Mouse (Mus musculus) limb, embryonic 15.5 days (tissue): Measurements from ENCODE around the gene Gm36028. TPM values are rescaled to one million over a fixed set of nuclear protein-coding genes. Genes with fewer than 3 reads are reported as not detected.

Source experiments
- ATAC-seq: fragments of 200-750 bp; cut with Nextera tagmentation; 2 replicates; pipeline ENCODE4 v1.8.0; 2017; ENCODE audit warnings: low read depth, moderate TSS enrichment; ENCODE audit not compliant: insufficient number of reproducible peaks, low FRiP score, low TSS enrichment
- H3K27ac ChIP-seq: fragments of 300-500 bp; sonication (generic); 2 replicates; pipeline ENCODE4 v1.5.1; 2015; ENCODE audit warnings: moderate library complexity, mild to moderate bottlenecking, inconsistent platforms
- H3K27me3 ChIP-seq: fragments of 300-500 bp; sonication (generic); 2 replicates; pipeline ENCODE4 v1.6.1; 2015; ENCODE audit warnings: inconsistent platforms
- H3K36me3 ChIP-seq: fragments of 300-500 bp; sonication (generic); 2 replicates; pipeline ENCODE4 v1.6.1; 2015; ENCODE audit warnings: inconsistent platforms
- H3K4me1 ChIP-seq: fragments of 300-500 bp; sonication (generic); 2 replicates; pipeline ENCODE4 v1.6.1; 2015; ENCODE audit warnings: inconsistent platforms
- H3K4me2 ChIP-seq: fragments of 300-500 bp; sonication (generic); 2 replicates; pipeline ENCODE4 v1.6.1; 2015; ENCODE audit warnings: mild to moderate bottlenecking, inconsistent platforms
- H3K4me3 ChIP-seq: fragments of 300-500 bp; sonication (generic); 2 replicates; pipeline ENCODE4 v1.5.1; 2015; ENCODE audit warnings: mild to moderate bottlenecking, inconsistent platforms
- H3K9ac ChIP-seq: fragments of 300-500 bp; sonication (generic); 2 replicates; pipeline ENCODE4 v1.6.1; 2015; ENCODE audit warnings: inconsistent platforms
- H3K9me3 ChIP-seq: fragments of 300-500 bp; sonication (generic); 2 replicates; pipeline ENCODE4 v1.6.1; 2016; ENCODE audit warnings: inconsistent platforms
- WGBS: fragments of 180-500 bp; shearing (Covaris S2); methylation state at CpG from one replicate; pipeline ENCODE4 v1.1.7; 2015; 5-methylcytosine and 5-hydroxymethylcytosine counted together
- polyA plus RNA-seq: library from polyadenylated mRNA; unstranded; fragments of >200 nt; fragmentation: Nextera tagmentation; extraction: Ambion mirVana; gene quantifications from 2 replicates; pipeline ENCODE4 v1.2.1, GENCODE M21; 2015

The Gm36028 gene
- polyA plus RNA-seq, 1 experiment from 2014 or later: not detected

DNA sequence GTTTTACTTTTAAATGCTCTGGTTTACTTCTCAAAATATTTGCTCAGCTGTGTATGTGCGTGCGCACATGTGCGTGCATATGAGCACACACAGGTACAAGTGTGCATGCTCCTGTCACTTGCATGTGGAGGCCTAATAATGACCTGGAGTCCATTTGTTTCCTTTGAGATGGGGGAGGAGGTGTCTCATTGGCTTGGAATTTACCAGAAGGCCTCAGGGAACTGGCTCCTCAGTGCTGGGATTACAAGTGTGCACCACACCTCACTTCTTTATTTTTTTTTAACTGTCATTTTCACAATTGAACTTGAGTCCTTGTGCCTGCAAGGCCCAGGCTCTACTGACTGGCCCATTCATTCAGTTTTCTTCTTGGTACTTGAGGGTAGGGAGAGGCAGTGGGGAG is 16.5 kb upstream of the Gm36028 start:
- Histone ChIP-seq H3K4me3 (no peak overlapping the region), H3K36me3 (peaks cover 40% of the 10 kb centered on the region), H3K4me1 (peaks cover 4% of the 10 kb centered on the region; the same call in 1 of the 2 replicates), H3K27ac (no peak overlapping the region), H3K4me2 (no peak overlapping the region), H3K9me3 (no peaks in the 10 kb centered on the region), H3K27me3 (no peaks in the 10 kb centered on the region), H3K9ac (no peak overlapping the region)
- WGBS: 98% methylated on average over 3 of the region's 3 CpGs
- ATAC-seq: no peak

DNA sequence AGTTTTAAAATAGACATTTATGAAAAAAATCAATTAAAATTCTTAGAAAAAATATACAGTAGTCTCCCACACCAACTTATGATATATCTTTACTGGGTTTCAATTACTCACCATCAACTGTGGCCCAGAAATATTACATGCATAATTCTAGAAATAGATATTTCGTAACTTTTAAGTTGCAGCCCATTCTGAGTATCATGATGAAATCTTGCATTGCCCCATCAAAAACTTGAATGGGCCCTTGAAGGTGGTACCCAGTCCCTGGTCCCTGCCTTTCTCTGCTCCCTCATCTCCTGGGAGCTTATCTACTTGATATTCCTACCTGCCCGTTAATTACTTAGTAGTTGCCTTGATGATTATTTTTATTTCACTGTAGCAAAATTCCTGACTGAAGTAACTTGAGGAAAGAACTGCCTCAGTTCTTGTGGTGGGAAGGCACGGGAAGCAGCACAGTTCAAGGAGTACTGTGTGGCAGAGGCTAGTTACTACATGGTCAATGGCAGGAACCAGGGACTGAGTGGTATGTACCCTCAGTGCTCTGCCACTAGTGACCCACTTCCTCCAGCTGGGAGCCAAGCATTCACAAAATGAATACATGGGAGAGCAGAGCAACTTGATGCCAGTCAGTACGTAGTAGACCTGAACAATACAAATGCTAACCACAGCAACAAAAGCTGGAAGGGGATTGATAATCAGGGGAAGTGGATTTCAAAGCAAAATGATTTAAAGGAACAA is 13.7 kb upstream of the Gm36028 start:
- no peak overlapping the region for H3K9ac ChIP-seq
- H3K4me3 ChIP-seq: no peak overlapping the region
- WGBS: 88% methylated on average over 4 of the region's 4 CpGs
- H3K27ac ChIP-seq: no peak overlapping the region
- no peak for ATAC-seq
- no peaks in the 10 kb centered on the region for H3K27me3 ChIP-seq
- no peaks in the 10 kb centered on the region for H3K9me3 ChIP-seq
- H3K36me3 ChIP-seq: peaks cover 22% of the 10 kb centered on the region
- no peak overlapping the region for H3K4me2 ChIP-seq
- peaks cover 21% of the 10 kb centered on the region; the same call in 1 of the 2 replicates for H3K4me1 ChIP-seq

DNA sequence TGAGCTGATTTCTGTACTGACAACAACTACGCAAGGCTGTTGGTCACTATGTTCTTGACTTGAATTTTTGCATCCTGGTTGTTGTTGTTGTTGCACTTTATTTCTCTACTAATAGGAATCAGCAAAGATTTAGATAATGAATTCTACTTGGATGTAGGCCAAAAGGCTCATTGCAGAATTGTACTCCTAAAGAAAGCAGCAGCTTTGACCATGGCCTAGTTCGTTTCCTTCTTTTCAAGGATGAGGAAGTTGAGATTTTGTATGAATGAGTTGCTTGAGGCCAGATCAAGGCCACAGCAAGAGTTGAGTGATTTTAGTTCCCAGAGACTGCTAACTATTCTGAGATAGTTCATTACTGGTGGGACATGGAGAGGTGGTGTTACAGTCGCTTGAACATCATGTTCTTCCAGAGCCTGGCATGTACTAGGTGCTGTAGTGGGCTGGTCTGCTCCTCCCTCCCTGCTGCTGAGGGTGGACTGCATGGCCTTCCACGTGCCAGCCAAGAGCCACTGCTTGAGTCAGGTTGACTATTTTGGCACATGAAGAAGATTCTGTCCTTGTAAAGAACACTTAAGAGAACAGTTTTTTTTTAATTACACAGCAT is 10.3 kb upstream of the Gm36028 start:
- peaks cover 26% of the 10 kb centered on the region; the same call in 1 of the 2 replicates for H3K4me1 ChIP-seq
- H3K4me2 ChIP-seq: no peak overlapping the region
- ATAC-seq: no peak
- no peaks in the 10 kb centered on the region for H3K9me3 ChIP-seq
- no peaks in the 10 kb centered on the region for H3K27me3 ChIP-seq
- no peak overlapping the region for H3K9ac ChIP-seq
- 79% methylated on average over 4 of the region's 4 CpGs for WGBS
- no peak overlapping the region for H3K27ac ChIP-seq
- no peak overlapping the region for H3K4me3 ChIP-seq
- H3K36me3 ChIP-seq: 0 out of 2 replicates have a peak, but pooled peaks cover 5% of the 10 kb centered on the region

DNA sequence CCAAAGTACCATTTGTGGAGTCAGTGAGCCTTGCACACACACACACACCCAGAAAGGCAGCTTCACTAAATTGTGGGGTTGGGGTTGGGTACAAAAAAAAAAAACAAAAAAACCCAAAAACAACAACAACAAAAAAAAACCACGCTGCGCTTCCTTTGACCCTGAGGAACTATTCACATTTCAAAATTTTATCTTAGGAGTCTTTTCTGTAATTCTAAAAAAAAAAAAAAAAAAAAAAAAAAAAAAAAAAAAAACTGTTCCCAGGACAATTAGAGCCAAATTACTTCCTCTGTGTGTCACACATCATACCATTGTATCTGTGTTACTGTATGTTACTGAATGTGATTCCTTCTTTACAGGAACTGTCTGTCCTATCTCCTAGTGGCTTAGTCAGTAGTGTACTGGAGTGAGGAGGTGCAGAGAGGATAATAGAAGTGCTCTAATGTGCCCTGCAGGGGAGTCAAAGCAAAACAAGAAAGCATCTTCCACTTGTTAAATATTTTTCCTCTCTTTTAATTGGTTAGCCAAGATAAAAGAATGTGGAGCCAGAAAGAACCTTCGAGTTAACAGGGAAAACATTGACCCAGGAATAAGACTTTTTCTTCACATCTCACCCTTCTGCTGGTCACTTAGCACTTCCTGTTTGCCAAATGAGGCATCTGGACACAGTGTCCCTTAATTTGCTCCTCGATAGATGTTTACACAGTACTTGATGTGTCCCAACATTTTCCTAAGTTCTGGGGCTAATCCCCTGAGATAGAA is 8.7 kb upstream of the Gm36028 start:
- Histone ChIP-seq H3K36me3 (0 out of 2 replicates have a peak, but pooled peaks cover 5% of the 10 kb centered on the region), H3K4me1 (peaks cover 22% of the 10 kb centered on the region; the same call in 1 of the 2 replicates), H3K27ac (peak overlapping the region; percentile 99), H3K4me2 (peak overlapping the region; percentile 76), H3K27me3 (no peaks in the 10 kb centered on the region), H3K9ac (peak overlapping the region; percentile 95), H3K9me3 (no peaks in the 10 kb centered on the region), H3K4me3 (peak overlapping the region; percentile 92)
- ATAC-seq: no peak
- 20% methylated on average over 4 of the region's 4 CpGs for WGBS

DNA sequence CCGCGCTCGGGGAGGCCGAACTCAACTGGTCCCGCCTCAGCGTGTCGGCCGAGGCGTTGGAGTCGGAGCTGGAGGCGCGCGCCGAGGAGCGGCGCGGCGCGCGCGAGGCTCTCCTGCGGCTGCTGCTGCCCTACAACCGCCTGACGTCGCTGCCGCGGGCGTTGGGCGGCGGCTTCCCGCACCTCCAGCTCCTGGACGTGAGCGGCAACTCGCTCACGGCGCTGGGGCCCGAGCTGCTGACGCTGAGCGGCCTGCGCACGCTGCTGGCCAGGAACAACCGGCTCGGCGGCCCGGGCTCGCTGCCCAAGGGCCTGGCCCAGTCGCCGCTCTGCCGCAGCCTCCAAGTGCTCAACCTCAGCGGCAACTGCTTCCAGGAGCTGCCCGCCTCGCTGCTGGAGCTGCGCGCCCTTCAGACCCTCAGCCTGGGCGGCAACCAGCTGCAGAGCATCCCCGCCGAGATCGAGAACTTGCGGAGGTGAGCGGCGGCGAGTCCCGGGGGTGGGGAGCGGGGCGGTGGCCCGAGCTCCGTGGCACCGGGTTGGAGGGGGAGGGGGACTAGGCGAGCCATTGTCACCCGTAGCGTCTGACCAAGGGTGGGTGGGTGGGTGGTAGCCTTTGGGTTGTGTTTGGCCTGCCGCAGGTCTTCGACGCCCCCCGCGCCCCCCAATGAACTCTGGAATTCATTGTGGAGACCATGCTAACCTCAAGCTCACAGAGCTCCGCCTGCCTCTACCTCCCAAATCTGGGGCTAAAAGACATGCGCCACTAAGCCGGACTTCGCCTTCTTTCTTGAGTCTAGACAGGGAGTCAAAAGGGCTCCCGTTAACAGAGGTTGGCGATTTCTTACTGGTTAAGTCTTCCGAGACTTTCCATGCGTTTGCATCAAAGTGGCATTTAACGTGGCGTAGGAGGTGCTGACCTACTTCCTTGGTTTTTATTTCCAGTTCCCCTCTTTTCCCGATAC is 7.8 kb upstream of the Gm36028 start:
- H3K4me2 ChIP-seq: peak overlapping the region; percentile 76
- peak overlapping the region; percentile 95 for H3K9ac ChIP-seq
- H3K9me3 ChIP-seq: no peaks in the 10 kb centered on the region
- peaks cover 21% of the 10 kb centered on the region; the same call in 1 of the 2 replicates for H3K4me1 ChIP-seq
- H3K27ac ChIP-seq: peak overlapping the region; percentile 99
- peak overlapping the region; percentile 92 for H3K4me3 ChIP-seq
- ATAC-seq: peak; percentile 80
- under 1% methylated on average over 82 of the region's 87 CpGs for WGBS
- no peaks in the 10 kb centered on the region for H3K27me3 ChIP-seq
- 0 out of 2 replicates have a peak, but pooled peaks cover 5% of the 10 kb centered on the region for H3K36me3 ChIP-seq

DNA sequence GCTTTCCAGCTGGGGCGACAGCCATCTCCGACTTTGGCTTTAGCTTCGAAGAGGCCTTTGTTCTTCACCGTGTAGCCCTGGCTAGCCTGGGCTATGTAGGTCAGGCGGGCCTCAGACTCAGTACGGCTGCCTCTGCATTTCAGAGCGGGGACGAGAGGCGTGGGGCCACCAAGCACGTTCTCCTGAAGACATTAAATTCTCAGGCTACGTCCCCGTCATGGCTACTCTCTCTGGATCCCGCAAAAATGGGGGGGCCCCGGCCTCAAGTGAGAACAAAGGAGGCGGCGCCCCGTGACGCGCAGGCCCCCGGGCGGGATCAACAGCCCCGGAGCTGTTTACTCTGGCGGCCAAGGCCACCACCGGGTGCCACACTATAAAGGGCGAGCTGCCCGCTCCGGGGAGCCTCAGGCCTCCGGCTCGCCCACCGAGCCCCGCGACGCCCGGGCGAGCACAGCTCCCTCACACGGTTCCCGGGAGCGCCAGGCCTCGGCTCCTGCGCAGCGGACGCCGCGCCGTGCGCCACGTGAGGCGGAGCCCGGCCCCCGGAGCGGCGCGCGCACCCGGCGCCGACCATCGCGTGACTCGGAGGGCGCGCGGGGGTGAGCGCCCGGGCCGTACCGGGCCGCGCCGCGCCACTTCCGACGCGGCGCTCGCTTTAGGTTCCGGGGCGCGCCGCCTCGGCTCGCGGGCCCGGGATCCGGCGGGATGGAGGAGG is 7.0 kb upstream of the Gm36028 start, which contains the start of gene Lrrc58:
Gene Lrrc58, plus strand, starts transcription at position 599 of the 715 bp plus-strand sequence.
- Histone ChIP-seq H3K27me3 (no peaks in the 10 kb centered on the region), H3K9me3 (no peaks in the 10 kb centered on the region), H3K4me2 (peak within 1 kb of the TSS; percentile 76), H3K9ac (peak within 1 kb of the TSS; percentile 95), H3K27ac (peak within 1 kb of the TSS; percentile 99), H3K4me3 (peak within 1 kb of the TSS; percentile 92), H3K4me1 (peaks cover 21% of the 10 kb centered on the region; the same call in 1 of the 2 replicates), H3K36me3 (0 out of 2 replicates have a peak, but pooled peaks cover 3% of the 10 kb centered on the region)
- ATAC-seq: peak; percentile 91
- 1% methylated on average over 85 of the region's 86 CpGs for WGBS

DNA sequence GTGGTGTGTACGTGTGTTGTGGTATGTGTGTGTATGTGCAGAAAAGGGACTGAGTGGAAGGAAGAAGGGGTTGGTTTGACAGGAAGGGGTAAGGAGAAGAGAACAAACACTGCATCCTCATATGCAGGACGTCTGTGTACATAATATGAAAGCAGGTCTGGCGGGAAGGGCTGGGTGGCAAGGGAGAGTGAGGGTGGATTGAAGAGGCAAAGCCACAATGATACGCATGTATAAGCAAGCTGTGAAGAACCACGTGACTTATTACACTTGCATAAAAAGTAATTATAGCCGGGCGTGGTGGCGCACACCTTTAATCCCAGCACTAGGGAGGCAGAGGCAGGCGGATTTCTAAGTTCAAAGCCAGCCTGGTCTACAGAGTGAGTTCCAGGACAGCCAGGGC is 4.9 kb upstream of the Gm36028 start:
- ATAC-seq: no peak
- peaks cover 14% of the 10 kb centered on the region; the same call in 1 of the 2 replicates for H3K4me1 ChIP-seq
- 83% methylated on average over 9 of the region's 9 CpGs for WGBS
- H3K4me3 ChIP-seq: no peak overlapping the region
- H3K27me3 ChIP-seq: no peaks in the 10 kb centered on the region
- no peaks in the 10 kb centered on the region for H3K36me3 ChIP-seq
- H3K9ac ChIP-seq: no peak overlapping the region
- H3K4me2 ChIP-seq: no peak overlapping the region
- H3K9me3 ChIP-seq: no peaks in the 10 kb centered on the region
- no peak overlapping the region for H3K27ac ChIP-seq

DNA sequence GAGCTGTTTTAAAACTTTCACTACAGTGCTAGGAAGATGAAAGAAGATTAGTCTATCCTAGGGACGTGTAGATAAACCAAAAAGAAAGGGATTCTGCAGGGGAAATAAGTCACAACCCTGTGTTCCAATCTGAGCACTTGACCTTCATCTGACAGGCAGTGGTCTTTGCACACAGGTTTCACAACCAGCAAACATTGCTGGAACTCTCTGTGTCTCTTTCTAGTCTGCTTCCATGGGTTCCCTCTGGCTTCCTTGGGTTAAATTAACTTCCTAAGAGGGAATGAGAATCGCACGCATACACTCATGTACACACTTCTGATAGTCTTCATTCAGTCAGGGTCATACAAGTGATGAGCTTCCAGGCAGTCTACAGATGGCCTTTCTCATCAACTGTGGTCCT is 2.9 kb upstream of the Gm36028 start:
- 78% methylated on average over 3 of the region's 3 CpGs for WGBS
- H3K36me3 ChIP-seq: no peaks in the 10 kb centered on the region
- H3K27me3 ChIP-seq: no peaks in the 10 kb centered on the region
- no peak for ATAC-seq
- H3K9me3 ChIP-seq: no peaks in the 10 kb centered on the region
- H3K9ac ChIP-seq: no peak overlapping the region
- no peak overlapping the region for H3K4me2 ChIP-seq
- no peak overlapping the region for H3K4me3 ChIP-seq
- H3K27ac ChIP-seq: no peak overlapping the region
- H3K4me1 ChIP-seq: peaks cover 4% of the 10 kb centered on the region; the same call in 1 of the 2 replicates

DNA sequence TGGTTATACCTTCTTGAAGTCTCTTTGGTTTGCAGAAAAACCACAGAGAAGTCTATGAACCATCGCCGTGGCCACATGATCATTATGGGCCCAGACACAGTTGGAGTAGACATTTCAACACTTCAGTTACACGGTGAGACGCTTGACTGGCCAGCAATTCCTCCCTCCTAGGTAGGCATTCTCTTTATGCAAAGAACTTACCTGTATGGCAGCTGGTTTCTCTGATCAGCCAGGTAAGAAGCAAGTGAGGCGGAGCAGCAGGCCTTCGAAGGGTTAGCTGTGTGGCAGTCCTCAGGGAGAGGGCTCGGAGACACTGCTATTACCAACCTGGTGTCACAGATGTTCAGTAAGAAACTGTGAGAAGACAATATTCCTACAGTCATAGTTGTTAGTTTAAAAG is 733 bp downstream of the Gm36028 start:
- Histone ChIP-seq H3K27ac (no peak overlapping the region), H3K9me3 (no peaks in the 10 kb centered on the region), H3K4me1 (no peaks in the 10 kb centered on the region), H3K36me3 (no peaks in the 10 kb centered on the region), H3K9ac (no peak overlapping the region), H3K27me3 (no peaks in the 10 kb centered on the region), H3K4me3 (no peak overlapping the region), H3K4me2 (no peak overlapping the region)
- no peak for ATAC-seq
- 71% methylated on average over 7 of the region's 7 CpGs for WGBS

DNA sequence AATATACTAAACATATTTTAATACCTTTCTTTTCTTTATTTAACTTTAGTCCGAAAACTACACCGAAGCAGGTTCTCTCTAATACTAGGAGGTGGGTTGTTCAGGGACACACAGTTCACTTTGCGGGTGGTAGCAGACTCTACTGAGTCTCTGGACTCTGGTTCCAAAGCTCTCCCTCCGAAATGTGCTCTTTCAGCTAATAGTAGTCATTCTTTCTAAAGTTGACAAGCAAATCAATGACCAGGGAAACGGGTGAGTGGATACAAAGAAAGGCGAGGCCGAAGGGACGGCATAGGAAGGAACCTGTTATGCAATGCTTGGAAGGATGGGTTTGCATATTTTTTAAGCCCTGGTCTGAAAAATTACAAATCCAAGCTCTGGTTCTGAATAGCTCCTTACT is 3.5 kb downstream of the Gm36028 start:
- 82% methylated on average over 8 of the region's 8 CpGs for WGBS

More for the DNA sequence above, 3.5 kb downstream of the Gm36028 start:
- Histone ChIP-seq H3K27me3 (no peaks in the 10 kb centered on the region), H3K9ac (no peak overlapping the region), H3K36me3 (no peaks in the 10 kb centered on the region), H3K27ac (no peak overlapping the region), H3K4me2 (no peak overlapping the region), H3K4me1 (no peaks in the 10 kb centered on the region), H3K4me3 (no peak overlapping the region), H3K9me3 (no peaks in the 10 kb centered on the region)
- no peak for ATAC-seq
